Mouse (Mus musculus): ENCODE results near the gene Cd163.

- TF ChIP-seq POLR2A (IDR thresholded peaks at IDR 0.05; ENCODE audit: borderline replicate concordance, low read depth, low read length) (no peak), CTCF (IDR thresholded peaks at IDR 0.05; ENCODE audit: low read depth, low read length) (no peak)
Observed at GRCm38 (mm10) chr6:124377494-124378255, 73.2 kb downstream of the Cd163 start.
